Mouse (Mus musculus): ENCODE data around the gene H2bfm.
"Not testable (repeated sequence)": the region's sequence is repeated elsewhere in the genome, so short reads cannot be mapped to it uniquely, and the experiment has no call there.

The H2bfm gene

DNA sequence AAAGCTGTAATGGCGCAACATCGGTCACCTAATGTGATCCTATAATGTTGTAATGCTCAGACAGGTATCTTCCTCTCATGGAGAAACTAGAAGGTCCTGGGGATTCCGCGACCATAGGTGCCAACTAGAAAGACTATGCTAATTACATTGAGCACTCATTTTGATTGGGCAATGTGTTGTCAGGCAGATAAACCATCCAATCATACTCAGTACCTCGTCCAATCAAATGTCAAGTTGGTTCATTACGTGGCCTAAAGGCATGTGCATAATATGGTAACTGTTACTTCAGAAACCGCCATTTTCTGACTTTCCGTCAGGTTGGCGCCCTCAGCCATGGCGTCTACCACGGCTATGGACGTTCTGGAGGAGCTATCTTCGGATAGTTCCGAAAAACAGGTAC is at the start of gene H2bfm:
Gene H2bfm (plus strand): TSS at position 295 of the 400 bp plus-strand sequence.
- no peak for DNase-seq (ENCODE audit: low read depth, low spot score)

DNA sequence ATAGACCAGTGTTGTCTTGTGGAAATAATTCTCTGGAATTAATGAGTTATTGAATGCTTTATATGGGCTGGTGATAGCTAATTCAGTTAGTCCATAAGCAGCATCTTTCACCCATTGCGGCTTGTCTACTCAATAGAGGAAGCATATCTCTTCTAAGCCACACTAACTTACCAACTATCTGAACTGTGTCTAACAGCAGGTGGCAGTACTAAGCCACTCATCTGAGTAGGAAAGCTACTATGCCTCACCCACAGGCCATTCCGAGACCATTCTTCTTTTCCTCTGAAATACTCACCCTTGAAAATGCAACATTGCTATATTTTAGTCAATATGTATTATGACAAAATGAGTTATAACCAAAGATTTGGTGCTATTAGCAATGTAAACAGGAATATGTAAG is 31.4 kb upstream of the H2bfm start:
- no peak for DNase-seq (ENCODE audit: low read depth, low spot score)

DNA sequence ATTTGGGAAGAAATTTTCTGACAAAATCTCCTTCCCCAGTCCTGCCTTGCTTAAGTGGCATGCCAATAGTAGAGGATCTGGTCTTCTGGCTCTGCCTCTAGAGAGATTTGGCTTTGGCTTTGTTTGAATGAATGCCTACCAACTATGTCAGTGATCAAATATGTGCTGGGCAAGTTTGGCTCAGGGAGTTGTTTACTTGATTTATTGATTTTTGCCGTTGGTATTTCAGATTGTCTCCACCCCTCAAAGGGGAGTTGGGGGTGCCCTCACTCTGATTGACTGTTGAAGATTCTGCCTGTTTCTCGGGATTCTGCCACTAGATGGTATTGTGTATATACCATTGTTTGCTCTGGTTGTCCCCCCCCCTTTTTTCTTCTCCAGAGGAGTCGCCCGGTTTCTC is 22.8 kb upstream of the H2bfm start:
- DNase-seq (ENCODE audit: low read depth, low spot score): no peak

DNA sequence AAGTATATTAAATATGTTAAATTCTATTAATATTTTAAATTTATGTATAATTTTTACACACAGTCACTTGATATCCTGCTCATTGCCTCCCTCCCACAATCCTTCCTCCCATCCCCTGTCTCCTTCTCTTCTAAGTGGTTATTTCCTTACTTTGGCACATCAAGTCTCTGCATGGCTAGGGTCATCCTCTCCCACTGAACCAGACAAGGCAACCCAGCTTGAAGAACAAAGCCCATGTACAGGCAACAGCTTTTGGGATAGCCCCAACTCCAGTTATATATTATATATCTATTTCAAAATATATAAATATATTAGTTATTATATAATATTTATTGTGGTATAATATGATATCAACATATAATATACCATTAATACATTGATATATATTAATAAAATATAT is 1.3 kb upstream of the H2bfm start:
- peak; percentile 7 for DNase-seq (ENCODE audit: low read depth, low spot score)

DNA sequence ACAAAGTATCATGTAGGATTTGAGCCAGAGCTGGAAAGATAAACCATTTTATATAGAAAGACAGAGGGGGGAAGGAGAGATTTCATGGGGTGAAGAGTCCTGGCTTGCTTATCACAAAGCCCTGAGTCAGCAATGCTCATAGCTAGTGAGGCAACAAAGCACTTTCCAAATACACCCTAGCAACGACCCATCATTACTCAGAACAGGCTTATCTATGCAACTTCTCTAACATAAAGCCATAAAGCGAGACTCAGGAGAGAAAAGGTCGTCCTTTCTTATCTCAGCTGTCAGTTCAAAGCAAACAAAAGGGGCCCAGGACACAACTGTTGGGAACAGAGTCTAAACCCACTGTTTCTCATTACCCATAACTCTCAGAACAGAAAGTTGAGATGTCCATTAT is 10.9 kb downstream of the H2bfm start:
- no peak for DNase-seq (ENCODE audit: low read depth, low spot score)

DNA sequence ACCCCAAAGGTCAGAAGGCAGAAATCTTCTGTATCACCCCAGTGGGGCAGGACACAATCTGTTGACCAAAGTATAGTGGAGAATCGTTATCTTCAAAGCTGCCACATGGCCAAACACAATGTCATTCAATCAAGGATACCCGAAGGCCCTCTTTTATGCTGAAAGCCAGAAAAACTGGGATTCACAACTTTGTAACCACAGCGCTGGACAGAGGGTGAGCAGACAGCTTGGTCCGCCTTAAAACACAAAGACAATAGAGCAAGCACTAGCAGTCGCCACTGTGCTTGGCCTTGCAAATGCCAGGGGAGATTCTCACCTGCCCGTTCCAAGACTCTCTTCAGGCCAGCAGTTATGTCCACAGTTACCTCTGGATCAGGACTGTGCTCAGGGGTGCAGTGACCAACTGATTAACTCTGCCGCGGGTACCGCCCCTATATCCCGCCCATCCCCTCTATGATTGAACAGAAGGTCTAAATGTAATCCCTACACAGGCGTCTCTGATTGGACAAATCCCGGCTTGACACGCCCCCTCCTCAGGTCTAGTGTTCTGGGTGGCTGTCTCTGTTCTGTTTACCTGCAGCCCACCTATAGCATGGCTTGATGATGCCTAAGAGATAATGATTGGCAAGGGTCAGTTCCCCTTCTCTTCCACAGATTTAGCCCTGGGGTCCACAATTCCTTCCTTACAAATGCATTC is 30.6 kb downstream of the H2bfm start:
- DNase-seq (ENCODE audit: low read depth, low spot score): peak; percentile 46

DNA sequence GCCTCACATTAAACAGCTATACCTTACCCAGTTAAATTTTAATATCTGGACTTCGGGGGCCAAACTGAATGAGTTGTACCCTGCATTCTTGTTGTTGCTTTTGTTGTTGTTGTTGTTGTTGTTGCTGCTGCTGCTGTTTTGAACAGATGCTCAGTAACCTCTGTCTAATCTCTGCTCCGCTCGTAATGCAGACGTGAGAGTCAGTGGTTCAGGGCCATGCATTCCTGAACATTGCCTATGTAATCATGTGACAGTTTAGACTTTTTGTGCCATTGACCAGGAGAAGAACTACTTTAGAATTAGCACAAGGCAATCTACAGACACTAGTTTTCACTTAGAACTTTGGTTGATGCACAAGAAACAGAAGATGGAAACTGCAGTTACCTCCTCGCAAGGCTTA is 31.2 kb downstream of the H2bfm start:
- DNase-seq (ENCODE audit: low read depth, low spot score): not testable (repeated sequence)

DNA sequence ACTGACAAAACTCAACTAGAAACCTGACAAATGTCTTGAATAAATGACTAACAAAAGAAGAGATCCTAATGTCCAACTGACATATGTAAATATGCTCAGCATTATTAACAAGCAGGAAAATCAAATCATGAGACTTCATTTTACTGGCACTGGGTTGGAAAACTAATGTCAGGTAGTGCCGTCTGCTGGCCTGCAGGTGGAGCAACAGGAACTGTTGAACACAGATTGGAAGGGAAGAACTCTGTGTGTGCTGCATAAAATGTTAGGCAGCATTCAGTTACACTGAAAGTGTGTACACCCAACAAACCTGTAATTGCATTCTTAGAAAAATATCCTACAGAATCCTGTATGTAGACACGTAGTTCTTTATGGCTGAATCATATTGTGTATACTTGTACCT is 32.6 kb downstream of the H2bfm start:
- peak; percentile 0 for DNase-seq (ENCODE audit: low read depth, low spot score)

DNA sequence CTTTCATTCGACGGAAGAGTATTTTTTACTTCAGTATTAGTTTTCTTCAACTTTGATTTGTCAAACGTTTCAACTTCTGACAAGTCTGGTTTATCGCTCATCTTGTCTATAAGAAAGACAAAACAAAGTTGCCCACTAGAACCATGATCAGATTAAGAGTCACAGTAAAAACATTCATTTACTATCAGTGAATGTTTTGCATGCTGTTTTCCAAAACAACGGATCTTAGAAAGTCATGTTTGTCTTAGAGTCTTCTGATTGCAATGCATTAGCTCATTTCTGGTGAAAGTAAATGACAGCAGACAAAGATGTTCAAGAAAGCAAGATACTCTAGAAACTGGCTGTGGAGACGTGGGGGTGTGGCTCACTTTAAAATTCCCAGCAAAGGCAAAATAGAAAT is 48.3 kb downstream of the H2bfm start, which contains the start of gene Tmsb15b2:
Gene Tmsb15b2 (minus strand): TSS at position 101 of the 400 bp plus-strand sequence.
- not testable (repeated sequence) for DNase-seq (ENCODE audit: low read depth, low spot score)

DNA sequence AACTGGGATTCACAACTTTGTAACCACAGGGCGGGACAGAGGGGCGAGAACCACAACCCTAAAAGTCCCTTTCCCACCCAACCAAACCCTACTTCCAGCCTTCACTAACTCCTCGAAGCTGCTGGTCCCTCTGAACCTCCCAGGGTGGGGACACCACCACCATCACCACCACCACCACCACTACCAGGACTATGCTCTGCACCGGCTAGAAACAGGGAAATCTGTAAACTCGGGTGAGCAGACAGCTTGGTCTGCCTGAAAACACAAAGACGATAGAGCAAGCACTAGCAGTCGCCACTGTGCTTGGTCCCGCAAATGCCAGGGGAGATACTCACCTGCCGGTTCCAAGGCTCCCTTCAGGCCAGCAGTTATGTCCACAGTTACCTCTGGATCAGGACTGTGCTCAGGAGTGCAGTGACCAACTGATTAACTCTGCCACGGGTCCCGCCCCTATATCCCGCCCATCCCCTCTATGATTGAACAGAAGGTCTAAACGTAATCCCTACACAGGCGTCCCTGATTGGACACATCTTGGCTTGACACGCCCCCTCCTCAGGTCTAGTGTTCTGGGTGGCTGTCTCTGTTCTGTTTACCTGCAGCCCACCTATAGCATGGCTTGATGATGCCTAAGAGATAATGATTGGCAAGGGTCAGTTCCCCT is 49.4 kb downstream of the H2bfm start, which contains the start of the genes Tmsb15l and Tmsb15b1:
Gene Tmsb15l (minus strand): TSS at position 446 of the 661 bp plus-strand sequence.
Gene Tmsb15b1 (minus strand): TSS at position 451 of the 661 bp plus-strand sequence.
- DNase-seq (ENCODE audit: low read depth, low spot score): peak; percentile 63
